9 mouse cellular contexts compared by ENCODE assay signal in the genomic region with DNA sequence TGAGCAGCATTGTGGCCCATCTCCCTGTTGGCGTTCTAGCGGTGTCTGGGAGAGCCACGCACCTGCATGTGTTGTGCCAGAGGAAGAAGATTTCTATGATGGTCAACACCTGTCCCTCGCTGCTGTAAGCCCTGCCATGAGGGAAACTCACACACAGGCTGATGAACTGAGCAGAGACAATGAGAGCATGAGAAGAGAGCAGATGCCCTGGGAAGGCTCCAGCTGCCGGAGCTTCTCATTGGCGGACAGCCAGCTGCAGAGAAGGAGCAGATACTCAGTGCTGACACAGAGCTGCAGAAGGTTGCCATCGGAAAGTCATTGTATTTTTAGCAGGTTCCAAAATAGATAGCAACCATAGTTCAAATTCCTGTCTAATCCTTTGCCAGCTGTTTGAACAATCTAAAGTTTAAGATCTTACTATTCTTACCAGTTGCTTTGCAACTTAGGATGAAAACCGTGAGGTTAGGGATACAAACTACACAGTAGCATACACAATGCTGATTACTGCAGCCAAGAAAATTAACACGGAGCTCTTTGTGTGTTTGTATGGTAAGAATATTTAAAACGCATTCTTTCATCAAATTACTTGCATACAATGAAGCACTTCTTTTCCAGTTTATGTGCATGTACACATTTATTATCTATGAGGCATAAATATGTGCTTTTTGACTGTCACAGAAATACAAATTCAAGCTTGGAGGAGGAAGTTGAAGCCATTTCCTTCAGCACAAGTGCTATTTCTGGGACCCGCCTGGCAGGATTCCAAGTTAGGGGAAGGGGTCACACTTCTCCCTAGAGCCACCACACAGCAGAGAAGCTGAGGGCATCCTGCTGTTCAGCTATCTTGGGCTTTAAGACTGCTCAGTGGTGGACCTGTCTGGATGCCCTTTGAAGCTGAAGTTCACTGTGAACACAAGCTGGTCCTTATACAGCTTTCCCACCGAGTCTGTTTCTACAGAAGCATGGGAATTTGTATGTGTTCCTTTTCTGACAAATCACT. TPM values are rescaled to one million over a fixed set of nuclear protein-coding genes. Genes with fewer than 3 reads are reported as not detected.
A peak's percentile ranks its signal among the peaks of the same experiment; 100 is the strongest.
DNase-seq lines count a peak whose midpoint lies in the region; ATAC-seq lines count a peak whose summit lies in the region.
"Had no signal": no experiment of that assay in that cellular context is flagged by ENCODE, and none has a peak within 500 bp of the region (broad histone marks: within the 10 kb centered on the region; RNA-seq: fewer than 3 reads in every experiment).

No protein-coding gene starts in this region.

- no peaks in the 10 kb centered on the region for H3K36me3 ChIP-seq in embryonic facial prominence, embryonic 12.5 days
- no peaks in the 10 kb centered on the region for H3K36me3 ChIP-seq in embryonic facial prominence, embryonic 10.5 days (replicated peaks)
- H3K36me3 ChIP-seq in hindbrain, embryonic 14.5 days (replicated peaks; ENCODE audit: control insufficient read depth, insufficient read depth): no peaks in the 10 kb centered on the region
- H3K36me3 ChIP-seq: liver, embryonic 15.5 days had no signal

- H3K4me2 ChIP-seq in embryonic facial prominence, embryonic 12.5 days (replicated peaks): no peak overlapping the region
- peak overlapping the region; percentile 2; the same call in 1 of the 2 replicates for H3K4me2 ChIP-seq in hindbrain, embryonic 14.5 days (replicated peaks)
- H3K4me2 ChIP-seq: liver, embryonic 15.5 days had no signal

- H3K27ac ChIP-seq in embryonic facial prominence, embryonic 12.5 days: no peak overlapping the region
- H3K27ac ChIP-seq in embryonic facial prominence, embryonic 10.5 days (replicated peaks): no peak overlapping the region
- peak overlapping the region; percentile 72 for H3K27ac ChIP-seq in hindbrain, embryonic 14.5 days
- H3K27ac ChIP-seq: liver, embryonic 15.5 days had no signal

- 69% methylated on average over 12 of the region's 12 CpGs for WGBS in embryonic facial prominence, embryonic 12.5 days
- 81% methylated on average over 12 of the region's 12 CpGs for WGBS in embryonic facial prominence, embryonic 10.5 days
- WGBS in hindbrain, embryonic 14.5 days: 53% methylated on average over 12 of the region's 12 CpGs

- no peaks in the 10 kb centered on the region for H3K9me3 ChIP-seq in embryonic facial prominence, embryonic 12.5 days
- no peaks in the 10 kb centered on the region for H3K9me3 ChIP-seq in embryonic facial prominence, embryonic 10.5 days
- no peaks in the 10 kb centered on the region for H3K9me3 ChIP-seq in hindbrain, embryonic 14.5 days (ENCODE audit: control insufficient read depth, low read length)
- H3K9me3 ChIP-seq: liver, embryonic 15.5 days had no signal

- no peak overlapping the region for H3K4me3 ChIP-seq in embryonic facial prominence, embryonic 12.5 days
- H3K4me3 ChIP-seq in embryonic facial prominence, embryonic 10.5 days: no peak overlapping the region
- H3K4me3 ChIP-seq in hindbrain, embryonic 14.5 days (replicated peaks; ENCODE audit: low read length): no peak overlapping the region
- H3K4me3 ChIP-seq: liver, embryonic 15.5 days had no signal

- H3K9ac ChIP-seq in embryonic facial prominence, embryonic 12.5 days: no peak overlapping the region
- no peak overlapping the region for H3K9ac ChIP-seq in hindbrain, embryonic 14.5 days
- H3K9ac ChIP-seq: liver, embryonic 15.5 days had no signal

- peak; percentile 35; the same call in 1 of the 2 replicates for ATAC-seq in embryonic facial prominence, embryonic 12.5 days (ENCODE audit: insufficient number of reproducible peaks, insufficient read depth, low FRiP score, low TSS enrichment)
- ATAC-seq in hindbrain, embryonic 14.5 days (ENCODE audit: low FRiP score): peak; percentile 90

- H3K4me1 ChIP-seq in embryonic facial prominence, embryonic 12.5 days: 0 out of 2 replicates have a peak, but pooled peaks cover 5% of the 10 kb centered on the region
- H3K4me1 ChIP-seq in embryonic facial prominence, embryonic 10.5 days: no peaks in the 10 kb centered on the region
- H3K4me1 ChIP-seq in hindbrain, embryonic 14.5 days (replicated peaks; ENCODE audit: control insufficient read depth, insufficient read depth, low read length): peaks cover 12% of the 10 kb centered on the region; the same call in 1 of the 2 replicates
- H3K4me1 ChIP-seq: liver, embryonic 15.5 days had no signal

- DNase-seq in embryonic facial prominence, embryonic 10.5 days (ENCODE audit: low spot score): no peak
- DNase-seq in adrenal gland, postnatal 25 days: peak; percentile 63
- peak; percentile 75 to 77 for DNase-seq in frontal cortex, postnatal 10 days (ENCODE audit: low spot score in 2 of 2)
- peak; percentile 67 for DNase-seq in hindbrain, embryonic 14.5 days (ENCODE audit: low spot score)
- DNase-seq in left cerebral cortex, adult 9 months (ENCODE audit: low spot score in 2 of 2): peak; percentile 64 to 77
- peak; percentile 31 for DNase-seq in retina, embryonic 14.5 days (ENCODE audit: low spot score)
- DNase-seq in thymus, postnatal 4 days: no peak

- no peaks in the 10 kb centered on the region for H3K27me3 ChIP-seq in embryonic facial prominence, embryonic 12.5 days
- no peaks in the 10 kb centered on the region for H3K27me3 ChIP-seq in embryonic facial prominence, embryonic 10.5 days (replicated peaks; ENCODE audit: low read depth, poor library complexity, severe bottlenecking)
- no peaks in the 10 kb centered on the region for H3K27me3 ChIP-seq in hindbrain, embryonic 14.5 days (ENCODE audit: control insufficient read depth, insufficient read depth, low read length)
- H3K27me3 ChIP-seq: liver, embryonic 15.5 days had no signal

RNA-seq across cellular contexts. Expression of a gene that starts 42.6 kb away (rescaled TPM):
- 0.88 and 1.3 TPM in 2 replicates for polyA plus RNA-seq in embryonic facial prominence, embryonic 12.5 days (2016; fragmentation: Nextera tagmentation; extraction: Ambion mirVana)
- 0.33 and 0.36 TPM in 2 replicates for polyA plus RNA-seq in embryonic facial prominence, embryonic 10.5 days (2016; fragmentation: Nextera tagmentation; extraction: Ambion mirVana)
- total RNA-seq in adrenal gland, postnatal 25 days (2021): 0.38 and 1.0 TPM in 2 replicates
- 3.2 and 5.0 TPM in 2 replicates for polyA plus RNA-seq in hindbrain, embryonic 14.5 days (2014; fragmentation: Nextera tagmentation; extraction: Ambion mirVana)

Comparison
In these comparisons a context has a peak if more than half of its experiments do, and no peak if none do; other contexts are left out.
1. DNase-seq: peak in adrenal gland, postnatal 25 days (single experiment), frontal cortex, postnatal 10 days (2 of 2), hindbrain, embryonic 14.5 days (single experiment), left cerebral cortex, adult 9 months (2 of 2) and retina, embryonic 14.5 days (single experiment); none in embryonic facial prominence, embryonic 10.5 days (single experiment) and thymus, postnatal 4 days (single experiment).